Mouse (Mus musculus) heart, embryonic 14.5 days (tissue): ENCODE results near the gene Ranbp3l. TPM values are rescaled to one million over a fixed set of nuclear protein-coding genes. Genes with fewer than 3 reads are reported as not detected.
A peak's percentile ranks its signal among the peaks of the same experiment; 100 is the strongest.
"Not testable (repeated sequence)": the region's sequence is repeated elsewhere in the genome, so short reads cannot be mapped to it uniquely, and the experiment has no call there.

Experiments
- ATAC-seq: fragments of 200-750 bp; cut with Nextera tagmentation; 2 replicates; pipeline ENCODE4 v1.8.0; 2017; ENCODE audit warnings: low read depth, moderate TSS enrichment; ENCODE audit not compliant: insufficient number of reproducible peaks, insufficient read depth, low FRiP score
- H3K27ac ChIP-seq, 2 experiments: fragments of 200-500 bp in 1 of 2; fragments of 300-500 bp in 1 of 2; sonication (generic) in 1 of 2; replicated peaks in 1 of 2; 2 replicates each; pipeline ENCODE4 v1.5.1; 2012 to 2014; ENCODE audit warnings: low read depth in 2 of 2, low read length in 2 of 2, control low read depth in 1 of 2, mild to moderate bottlenecking in 1 of 2, mixed read lengths in 1 of 2; ENCODE audit not compliant: control insufficient read depth in 1 of 2, insufficient read depth in 1 of 2
- H3K27me3 ChIP-seq: fragments of 300-500 bp; sonication (generic); 2 replicates; pipeline ENCODE4 v1.6.1; 2014; ENCODE audit warnings: mild to moderate bottlenecking, low read length, control low read depth; ENCODE audit not compliant: control insufficient read depth, insufficient read depth
- H3K36me3 ChIP-seq: fragments of 300-500 bp; sonication (generic); 2 replicates; pipeline ENCODE4 v1.6.1; 2014; ENCODE audit warnings: mild to moderate bottlenecking, control low read depth, low read length, mixed read lengths; ENCODE audit not compliant: control insufficient read depth, insufficient read depth
- H3K4me1 ChIP-seq, 2 experiments: fragments of 200-500 bp in 1 of 2; fragments of 300-500 bp in 1 of 2; sonication (generic) in 1 of 2; 2 replicates each; pipeline ENCODE4 v1.6.1; 2012 to 2014; ENCODE audit warnings: low read length in 2 of 2, control low read depth in 1 of 2, mixed read lengths in 1 of 2; ENCODE audit not compliant: control insufficient read depth in 2 of 2, insufficient read depth in 2 of 2
- H3K4me2 ChIP-seq: fragments of 300-500 bp; sonication (generic); 2 replicates; pipeline ENCODE4 v1.6.1; 2014; ENCODE audit warnings: mild to moderate bottlenecking, low read length
- H3K4me3 ChIP-seq, 2 experiments: fragments of 200-500 bp in 1 of 2; fragments of 300-500 bp in 1 of 2; sonication (generic) in 1 of 2; 2 replicates each; pipeline ENCODE4 v1.5.1; 2012 to 2014; ENCODE audit warnings: low read length in 2 of 2, mild to moderate bottlenecking in 2 of 2, control low read depth in 1 of 2, low read depth in 1 of 2, moderate library complexity in 1 of 2; ENCODE audit not compliant: control insufficient read depth in 1 of 2, insufficient read depth in 1 of 2
- H3K9ac ChIP-seq: fragments of 300-500 bp; sonication (generic); 2 replicates; pipeline ENCODE4 v1.6.1; 2014; ENCODE audit warnings: mild to moderate bottlenecking, low read length
- H3K9me3 ChIP-seq: fragments of 300-500 bp; sonication (generic); 2 replicates; pipeline ENCODE4 v1.6.1; 2016; ENCODE audit warnings: low read length, control low read depth; ENCODE audit not compliant: control insufficient read depth
- WGBS: fragments of 180-500 bp; shearing (Covaris S2); extraction: QIAGEN DNeasy Blood & Tissue Kit; methylation state at CpG from one replicate; pipeline ENCODE4 v1.1.7; 2014; 5-methylcytosine and 5-hydroxymethylcytosine counted together
- polyA plus RNA-seq: library from polyadenylated mRNA; unstranded; fragments of >200 nt; fragmentation: Nextera tagmentation; extraction: Ambion mirVana; gene quantifications from 2 replicates; pipeline ENCODE4 v1.2.1, GENCODE M21; 2014

The Ranbp3l gene
- polyA plus RNA-seq, 1 experiment from 2014 or later, result 0.24 TPM

GRCm38 (mm10) chr15:9015496-9015895, 47.7 kb downstream of the Ranbp3l start:
- H3K9me3 ChIP-seq, H3K4me1 ChIP-seq, ATAC-seq, H3K36me3 ChIP-seq, H3K27me3 ChIP-seq, H3K27ac ChIP-seq, H3K4me3 ChIP-seq, H3K4me2 ChIP-seq, H3K9ac ChIP-seq: not testable (repeated sequence)
- WGBS, result 82% methylated on average over 6 of the region's 6 CpGs

- no peak overlapping the region for H3K9ac ChIP-seq
- H3K9me3 ChIP-seq, result no peaks in the 10 kb centered on the region
- H3K36me3 ChIP-seq, result no peaks in the 10 kb centered on the region
- no peaks in the 10 kb centered on the region for H3K27me3 ChIP-seq
- no peak overlapping the region for H3K4me2 ChIP-seq
- no peak overlapping the region for H3K27ac ChIP-seq
- H3K4me3 ChIP-seq, result no peak overlapping the region
- no peak for ATAC-seq
- H3K4me1 ChIP-seq, result no peaks in the 10 kb centered on the region
These were observed 88.0 kb downstream of the Ranbp3l start for GRCm38 (mm10) chr15:9055704-9056103.

DNA sequence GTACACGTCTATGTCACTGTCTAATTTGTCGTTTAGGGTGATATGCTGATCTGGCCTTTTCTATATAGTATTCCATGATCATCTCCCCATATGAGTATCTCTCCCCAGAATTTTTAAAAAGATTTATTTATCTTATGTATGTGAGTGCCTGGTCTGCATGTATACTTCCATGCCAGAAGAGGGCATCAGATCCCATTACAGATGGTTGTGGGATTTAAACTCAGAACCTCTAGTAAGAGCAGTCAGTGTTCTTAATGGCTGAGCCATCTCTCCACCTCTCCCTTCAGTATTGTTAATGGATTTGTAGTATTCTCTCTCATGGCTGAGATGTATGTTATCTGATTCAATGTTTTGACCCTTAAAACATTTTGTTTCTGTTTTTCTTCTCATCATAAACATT, 92.1 kb downstream of the Ranbp3l start:
- 70% methylated on average over 2 of the region's 2 CpGs for WGBS
- no peak for ATAC-seq

GRCm38 (mm10) chr15:9061150-9061882, 93.6 kb downstream of the Ranbp3l start:
- H3K27me3 ChIP-seq, result no peaks in the 10 kb centered on the region
- H3K27ac ChIP-seq, result no peak overlapping the region
- 53% methylated on average over 7 of the region's 7 CpGs for WGBS
- no peak for ATAC-seq
- H3K4me2 ChIP-seq, result no peak overlapping the region
- H3K36me3 ChIP-seq, result no peaks in the 10 kb centered on the region
- H3K9me3 ChIP-seq, result no peaks in the 10 kb centered on the region
- no peaks in the 10 kb centered on the region for H3K4me1 ChIP-seq
- no peak overlapping the region for H3K9ac ChIP-seq
- H3K4me3 ChIP-seq, result no peak overlapping the region

More for the DNA sequence above, 92.1 kb downstream of the Ranbp3l start:
- Histone ChIP-seq H3K27me3 (no peaks in the 10 kb centered on the region), H3K9ac (no peak overlapping the region), H3K9me3 (no peaks in the 10 kb centered on the region), H3K27ac (no peak overlapping the region), H3K4me3 (no peak overlapping the region), H3K4me1 (no peaks in the 10 kb centered on the region), H3K36me3 (no peaks in the 10 kb centered on the region), H3K4me2 (no peak overlapping the region)

DNA sequence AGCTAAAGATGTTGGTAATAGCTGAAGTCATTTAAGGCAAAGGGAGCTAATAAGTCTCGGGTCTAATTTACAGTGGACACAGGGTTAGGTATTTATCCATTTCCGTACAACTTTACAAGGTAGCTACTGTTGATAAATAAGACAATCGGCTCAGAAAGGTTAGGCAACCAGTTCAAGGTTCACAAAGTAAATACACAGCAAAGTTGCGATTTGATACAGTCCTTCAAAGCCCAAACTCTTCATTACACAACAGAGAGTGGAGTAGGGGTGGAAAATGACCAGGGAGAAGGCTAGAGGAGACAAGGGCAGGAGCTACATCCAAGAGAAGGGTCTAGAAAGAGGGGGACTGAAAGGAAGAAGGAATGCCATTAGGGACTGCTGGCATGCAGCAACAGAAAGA, 101.1 kb downstream of the Ranbp3l start:
- 78% methylated on average over 4 of the region's 4 CpGs for WGBS
- Histone ChIP-seq H3K9ac (no peak overlapping the region), H3K36me3 (no peaks in the 10 kb centered on the region), H3K4me2 (no peak overlapping the region), H3K4me1 (peaks cover 2 to 15% of the 10 kb centered on the region in 2 experiments; a peak in 3 of 4 replicates), H3K27me3 (no peaks in the 10 kb centered on the region), H3K27ac (no peak overlapping the region), H3K4me3 (no peak overlapping the region), H3K9me3 (no peaks in the 10 kb centered on the region)
- ATAC-seq, result no peak

DNA sequence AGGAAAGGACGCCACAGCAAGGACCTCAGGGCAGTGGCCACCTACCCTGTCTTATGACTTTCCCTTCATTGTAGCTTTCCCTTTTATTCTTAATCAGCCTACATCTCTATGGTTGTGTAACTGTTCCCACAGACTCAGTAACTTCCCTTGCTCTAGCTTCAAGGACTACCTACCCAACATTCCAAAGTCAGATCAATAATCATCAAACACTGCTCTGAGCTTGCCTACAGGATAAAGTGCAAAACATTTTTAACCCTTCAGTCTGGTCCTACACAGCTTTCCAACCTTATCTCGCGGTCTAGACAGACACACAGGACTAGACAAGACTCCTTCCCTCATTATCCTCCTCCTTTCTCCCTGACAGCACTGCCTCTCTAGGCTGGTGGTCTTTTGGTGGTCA, 102.6 kb downstream of the Ranbp3l start:
- H3K9me3 ChIP-seq, result no peaks in the 10 kb centered on the region
- H3K4me2 ChIP-seq, result peak overlapping the region; percentile 69
- WGBS, result 3% methylated on average over 3 of the region's 3 CpGs

GRCm38 (mm10) chr15:9070912-9071555, 103.3 kb downstream of the Ranbp3l start, which contains the start of gene Nadk2:
TSS of gene Nadk2 (plus strand) at chr15:9071260.
- peak; percentile 99 for ATAC-seq
- Histone ChIP-seq H3K27ac (peak within 1 kb of the TSS; percentile 89 to 94), H3K4me3 (peak within 1 kb of the TSS; percentile 80 to 91), H3K9ac (peak within 1 kb of the TSS; percentile 96), H3K36me3 (no peaks in the 10 kb centered on the region), H3K4me2 (peak within 1 kb of the TSS; percentile 71), H3K27me3 (no peaks in the 10 kb centered on the region), H3K9me3 (no peaks in the 10 kb centered on the region), H3K4me1 (peaks cover 16 to 35% of the 10 kb centered on the region in 2 experiments)
- WGBS, result under 1% methylated on average over 41 of the region's 54 CpGs

More for the DNA sequence above, 102.6 kb downstream of the Ranbp3l start:
- Histone ChIP-seq H3K4me3 (peak overlapping the region; percentile 78 to 91), H3K27me3 (no peaks in the 10 kb centered on the region), H3K27ac (peak overlapping the region; percentile 80 to 89), H3K9ac (peak overlapping the region; percentile 69), H3K4me1 (peaks cover 12 to 28% of the 10 kb centered on the region in 2 experiments), H3K36me3 (no peaks in the 10 kb centered on the region)
- ATAC-seq, result no peak
